Mouse (Mus musculus): ENCODE results near the gene Copa.

Gene Copa

DNA sequence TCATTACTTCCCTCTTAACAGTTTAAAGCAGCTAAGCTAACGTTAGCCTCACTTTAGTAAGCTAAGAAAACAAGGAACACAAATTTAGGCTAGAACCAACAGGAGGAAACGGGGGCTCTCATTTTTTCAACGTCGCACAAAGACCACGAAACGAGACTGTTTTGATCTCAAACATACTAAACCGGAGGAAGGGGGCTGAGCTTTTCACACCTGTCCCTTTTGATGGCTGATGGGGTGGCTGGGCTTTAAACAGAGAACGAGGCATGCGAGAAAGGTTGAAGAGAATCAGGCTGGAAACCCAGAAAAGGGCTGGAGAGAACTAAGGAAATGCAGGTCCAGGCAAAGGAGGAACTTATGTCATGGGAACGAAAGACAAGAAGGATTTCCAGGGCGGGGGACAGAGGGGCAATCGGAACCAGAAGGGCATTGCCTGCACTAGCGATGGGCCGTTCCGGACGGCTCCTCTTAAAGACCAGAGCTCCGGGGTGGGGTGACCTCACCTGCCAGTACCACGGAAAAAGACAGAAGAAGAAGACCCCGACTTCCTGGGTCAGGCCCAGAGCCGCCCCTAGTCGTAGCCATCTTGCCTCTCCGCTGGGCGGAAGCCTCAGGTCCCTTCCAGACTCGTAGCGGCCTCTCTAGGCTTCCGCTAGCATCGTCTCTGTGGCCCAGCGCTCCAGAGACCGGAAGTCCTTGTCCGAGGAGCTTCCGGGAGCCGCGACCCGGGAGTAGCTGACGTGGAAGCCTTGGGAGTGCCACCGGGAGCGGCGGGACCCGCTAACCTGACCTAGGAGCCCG lies at the start of gene Copa, which contains the start of gene Ncstn:
Gene Copa (plus strand): TSS at position 429 of the 798 bp plus-strand sequence.
Gene Ncstn (minus strand): TSS at position 695 of the 798 bp plus-strand sequence.
- peak; percentile 95 for DNase-seq (ENCODE audit: low read depth, low spot score)

DNA sequence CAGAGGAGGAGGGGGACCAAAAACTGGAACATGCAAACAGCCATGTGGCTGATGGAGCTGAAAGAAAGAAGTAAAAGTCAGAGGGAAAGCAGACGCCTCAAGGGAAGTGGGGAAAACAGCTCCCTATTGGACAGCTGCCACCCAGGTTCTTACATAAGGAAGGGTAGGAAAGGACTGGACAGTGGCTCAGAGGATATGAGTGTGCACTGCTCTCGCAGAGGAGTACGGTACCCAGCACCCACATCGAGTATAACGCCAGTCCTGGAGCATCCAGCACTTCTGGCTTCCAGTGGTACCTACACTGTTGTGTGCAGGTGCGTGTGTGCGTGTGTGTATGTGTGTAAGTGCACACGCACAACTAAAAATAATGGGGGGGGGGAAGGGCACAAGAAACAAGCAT lies 35.9 kb upstream of the Copa start:
- no peak for DNase-seq (ENCODE audit: low read depth, low spot score)

GRCm38 (mm10) chr1:172046938-172047337 lies 35.4 kb upstream of the Copa start:
- DNase-seq (ENCODE audit: low read depth, low spot score) = peak; percentile 88

DNA sequence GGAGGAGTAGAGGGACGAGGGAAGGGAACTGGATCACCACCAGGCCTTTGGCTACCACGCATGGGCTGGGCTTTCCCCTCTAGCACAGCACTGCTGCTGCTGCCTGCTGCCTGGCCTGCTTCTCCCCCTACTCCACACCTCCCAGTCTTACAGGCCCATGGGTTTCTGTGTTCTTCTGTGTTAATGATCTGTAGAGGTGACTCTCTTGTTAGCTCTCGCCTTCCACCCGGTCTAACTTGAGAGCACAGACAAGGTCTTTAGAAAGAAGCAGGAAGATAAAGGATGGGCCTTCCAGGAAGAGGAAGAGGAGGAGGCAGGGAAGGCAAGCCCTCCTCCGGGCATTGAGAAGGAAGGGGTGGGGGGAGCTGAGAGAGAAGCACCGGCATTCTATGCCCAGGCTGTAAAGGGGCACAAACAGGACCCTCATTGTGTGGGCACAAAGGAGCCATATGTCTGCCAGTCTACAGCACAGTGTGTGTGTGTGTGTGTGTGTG lies 34.0 kb upstream of the Copa start:
- DNase-seq (ENCODE audit: low read depth, low spot score) = no peak

DNA sequence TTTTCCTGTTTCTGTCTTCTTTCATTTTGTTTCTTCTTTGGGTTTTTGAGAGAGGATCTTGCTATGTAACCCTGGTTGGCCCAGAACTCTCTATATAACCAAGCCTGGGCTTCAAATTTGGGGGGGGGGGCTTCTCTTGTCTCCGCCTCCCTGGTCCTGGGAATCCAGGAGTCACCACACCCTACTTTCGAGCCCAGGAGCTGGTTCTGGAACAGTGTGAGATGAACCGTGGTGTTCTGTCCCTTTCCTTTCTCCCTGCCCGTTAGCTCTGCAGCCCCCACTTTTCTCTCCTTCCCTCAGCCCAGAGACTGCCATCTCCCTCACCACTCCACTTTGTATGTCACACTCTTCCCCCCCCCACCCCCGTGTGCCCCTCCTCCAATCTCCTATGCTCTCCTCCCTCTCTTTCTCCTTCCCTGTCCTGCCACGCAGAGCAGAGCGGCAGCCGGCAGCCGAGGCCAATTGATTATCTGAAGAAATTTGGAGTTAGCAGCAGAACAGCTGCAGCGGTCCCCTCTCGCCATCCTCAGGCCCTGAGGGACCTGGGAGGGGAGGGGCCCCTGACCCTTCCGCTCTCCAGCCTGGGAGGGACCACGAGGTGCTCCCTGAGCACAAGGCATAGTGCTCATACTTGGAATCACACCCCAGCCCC lies 33.1 kb upstream of the Copa start:
- DNase-seq (ENCODE audit: low read depth, low spot score) = no peak

- DNase-seq (ENCODE audit: low read depth, low spot score) = no peak
Measured at GRCm38 (mm10) chr1:172052766-172053279, 29.5 kb upstream of the Copa start.

GRCm38 (mm10) chr1:172053541-172054440 lies 28.5 kb upstream of the Copa start:
- no peak for DNase-seq (ENCODE audit: low read depth, low spot score)

GRCm38 (mm10) chr1:172056251-172056650 lies 26.1 kb upstream of the Copa start:
- no peak for DNase-seq (ENCODE audit: low read depth, low spot score)

- no peak for DNase-seq (ENCODE audit: low read depth, low spot score)
Measured at GRCm38 (mm10) chr1:172057491-172057921, 24.8 kb upstream of the Copa start, which contains the start of gene Nhlh1. TSS of gene Nhlh1 (minus strand) at chr1:172057573.

- DNase-seq (ENCODE audit: low read depth, low spot score) = no peak
Measured at GRCm38 (mm10) chr1:172058321-172058720, 24.0 kb upstream of the Copa start.

- no peak for DNase-seq (ENCODE audit: low read depth, low spot score)
Measured at GRCm38 (mm10) chr1:172058874-172059273, 23.5 kb upstream of the Copa start.

DNA sequence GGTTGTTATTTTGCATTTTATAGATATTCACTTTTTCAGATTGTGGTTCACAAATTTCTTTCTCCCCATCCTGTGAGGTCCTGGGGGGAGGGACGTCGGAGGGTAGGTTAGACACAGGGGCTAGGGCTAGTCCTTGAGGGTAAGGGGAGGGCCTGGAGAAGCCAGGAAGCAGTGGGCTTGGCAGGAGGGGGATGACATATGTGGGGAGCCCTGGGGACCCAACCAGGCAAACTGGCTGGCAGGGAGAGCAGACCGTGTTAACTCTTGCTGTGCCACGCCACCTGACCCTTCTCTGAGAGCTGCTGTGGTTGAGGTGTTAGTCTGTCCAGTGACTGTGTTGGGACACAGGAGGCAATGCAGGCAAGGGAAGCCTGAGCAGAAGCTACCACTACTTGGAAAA lies 21.7 kb upstream of the Copa start:
- DNase-seq (ENCODE audit: low read depth, low spot score) = no peak

- no peak for DNase-seq (ENCODE audit: low read depth, low spot score)
Measured at GRCm38 (mm10) chr1:172061217-172061616, 21.1 kb upstream of the Copa start.

DNA sequence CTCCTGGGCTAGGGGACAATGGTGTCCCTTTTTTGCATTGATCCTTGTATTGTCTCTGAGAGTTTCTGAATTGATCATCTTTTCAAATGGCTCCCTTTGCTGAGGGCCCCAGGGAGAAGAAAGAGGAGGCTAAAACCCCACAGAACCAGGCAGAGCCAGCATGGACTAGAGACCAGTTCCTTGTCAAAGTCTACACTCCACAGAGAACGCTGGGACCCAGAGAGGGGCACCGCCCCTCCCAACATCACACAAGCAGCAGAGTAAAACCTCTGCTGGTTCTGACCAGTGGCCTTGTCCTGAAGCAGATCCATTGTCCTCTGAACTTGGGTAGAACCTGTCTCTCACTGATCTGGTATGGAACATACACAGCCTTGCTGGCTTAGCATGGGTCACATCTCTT lies 20.2 kb upstream of the Copa start:
- no peak for DNase-seq (ENCODE audit: low read depth, low spot score)

- DNase-seq (ENCODE audit: low read depth, low spot score) = no peak
Measured at GRCm38 (mm10) chr1:172063291-172064023, 18.9 kb upstream of the Copa start.

- DNase-seq (ENCODE audit: low read depth, low spot score) = no peak
Measured at GRCm38 (mm10) chr1:172064613-172065141, 17.7 kb upstream of the Copa start.

GRCm38 (mm10) chr1:172070227-172070626 lies 12.1 kb upstream of the Copa start:
- DNase-seq (ENCODE audit: low read depth, low spot score) = no peak

- DNase-seq (ENCODE audit: low read depth, low spot score) = no peak
Measured at GRCm38 (mm10) chr1:172071556-172071955, 10.8 kb upstream of the Copa start.

GRCm38 (mm10) chr1:172072604-172073003 lies 9.7 kb upstream of the Copa start:
- DNase-seq (ENCODE audit: low read depth, low spot score) = no peak

GRCm38 (mm10) chr1:172077981-172078380 lies 4.3 kb upstream of the Copa start:
- no peak for DNase-seq (ENCODE audit: low read depth, low spot score)

Data from 3T3-L1 (cell line).